Mouse (Mus musculus) midbrain, embryonic 14.5 days (tissue): ENCODE data around the gene Gmnn. TPM values are rescaled to one million over a fixed set of nuclear protein-coding genes. Genes with fewer than 3 reads are reported as not detected.

Source experiments
- ATAC-seq: fragments of 200-750 bp; cut with Nextera tagmentation; 2 replicates; pipeline ENCODE4 v1.8.0; 2017; ENCODE audit warnings: moderate number of reproducible peaks, moderate library complexity; ENCODE audit not compliant: low FRiP score, low TSS enrichment
- DNase-seq: peaks from one replicate; pipeline ENCODE4 v3.0.0-alpha.2; 2015
- H3K27ac ChIP-seq: fragments of 300-500 bp; sonication (generic); replicated peaks from 2 replicates; pipeline ENCODE4 v1.5.1; 2014; ENCODE audit warnings: mild to moderate bottlenecking, low read depth, low read length, moderate library complexity
- H3K27me3 ChIP-seq: fragments of 300-500 bp; sonication (generic); 2 replicates; pipeline ENCODE4 v1.6.1; 2014; ENCODE audit warnings: low read length, control low read depth, mixed read lengths; ENCODE audit not compliant: control insufficient read depth, insufficient read depth
- H3K36me3 ChIP-seq: fragments of 300-500 bp; sonication (generic); 2 replicates; pipeline ENCODE4 v1.6.1; 2014; ENCODE audit warnings: low read length, control low read depth; ENCODE audit not compliant: control insufficient read depth, insufficient read depth
- H3K4me1 ChIP-seq: fragments of 300-500 bp; sonication (generic); 2 replicates; pipeline ENCODE4 v1.6.1; 2014; ENCODE audit warnings: mild to moderate bottlenecking, antibody characterized with exemption, low read length, control low read depth; ENCODE audit not compliant: control insufficient read depth, insufficient read depth
- H3K4me2 ChIP-seq: fragments of 300-500 bp; sonication (generic); 2 replicates; pipeline ENCODE4 v1.6.1; 2014; ENCODE audit warnings: mild to moderate bottlenecking, low read length, moderate library complexity
- H3K4me3 ChIP-seq: fragments of 300-500 bp; sonication (generic); replicated peaks from 2 replicates; pipeline ENCODE4 v1.5.1; 2014; ENCODE audit warnings: low read depth, low read length
- H3K9ac ChIP-seq: fragments of 300-500 bp; sonication (generic); replicated peaks from 2 replicates; pipeline ENCODE4 v1.6.1; 2014; ENCODE audit warnings: mild to moderate bottlenecking, low read length, moderate library complexity
- H3K9me3 ChIP-seq: fragments of 300-500 bp; sonication (generic); 2 replicates; pipeline ENCODE4 v1.6.1; 2016; ENCODE audit warnings: low read length, control low read depth, mixed read lengths; ENCODE audit not compliant: control insufficient read depth
- WGBS: fragments of 180-500 bp; shearing (Covaris S2); extraction: QIAGEN DNeasy Blood & Tissue Kit; methylation state at CpG from one replicate; pipeline ENCODE4 v1.1.7; 2014; 5-methylcytosine and 5-hydroxymethylcytosine counted together
- polyA plus RNA-seq: library from polyadenylated mRNA; unstranded; fragments of >200 nt; fragmentation: Nextera tagmentation; extraction: Ambion mirVana; gene quantifications from 2 replicates; pipeline ENCODE4 v1.2.1, GENCODE M21; 2014

Gene Gmnn
- polyA plus RNA-seq, 1 experiment from 2014 or later: 24.1 TPM

- no peaks in the 10 kb centered on the region for H3K27me3 ChIP-seq
- H3K27ac ChIP-seq: no peak overlapping the region
- H3K36me3 ChIP-seq: no peaks in the 10 kb centered on the region
- H3K4me2 ChIP-seq: no peak overlapping the region
- ATAC-seq (no peak), DNase-seq (no peak)
- WGBS: 97% methylated on average over 4 of the region's 4 CpGs
- H3K4me3 ChIP-seq: no peak overlapping the region
- H3K9me3 ChIP-seq: no peaks in the 10 kb centered on the region
- no peak overlapping the region for H3K9ac ChIP-seq
- H3K4me1 ChIP-seq: peaks cover 12% of the 10 kb centered on the region
Observed at GRCm38 (mm10) chr13:24798686-24799085, 37.0 kb upstream of the Gmnn start.

GRCm38 (mm10) chr13:24792411-24793045 is 30.8 kb upstream of the Gmnn start:
- no peak overlapping the region for H3K27ac ChIP-seq
- H3K27me3 ChIP-seq: no peaks in the 10 kb centered on the region
- H3K4me2 ChIP-seq: no peak overlapping the region
- no peaks in the 10 kb centered on the region for H3K4me1 ChIP-seq
- ATAC-seq (no peak), DNase-seq (no peak)
- WGBS: 91% methylated on average over 9 of the region's 9 CpGs
- H3K9ac ChIP-seq: no peak overlapping the region
- H3K4me3 ChIP-seq: no peak overlapping the region
- no peaks in the 10 kb centered on the region for H3K36me3 ChIP-seq
- no peaks in the 10 kb centered on the region for H3K9me3 ChIP-seq

DNA sequence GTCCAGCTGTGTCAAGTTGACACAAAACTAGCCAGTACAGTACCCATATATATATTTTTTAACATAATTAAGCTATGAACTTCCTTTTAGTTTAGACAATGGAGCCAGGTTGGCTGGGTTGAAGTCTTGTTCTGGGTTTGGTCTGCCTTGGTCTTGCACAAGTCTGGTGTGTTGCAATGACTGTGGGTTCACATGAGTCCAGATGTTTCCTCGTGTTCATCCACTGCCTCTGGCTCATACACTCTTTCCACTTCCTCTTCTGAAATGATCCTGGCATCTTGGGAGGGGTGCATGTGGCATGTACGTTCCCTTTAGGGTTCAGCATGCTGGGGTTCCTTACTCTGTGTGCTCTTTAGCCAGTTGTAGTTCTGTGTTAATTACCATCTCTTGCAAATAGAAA is 29.6 kb upstream of the Gmnn start:
- Histone ChIP-seq H3K9me3 (no peaks in the 10 kb centered on the region), H3K27ac (no peak overlapping the region), H3K4me1 (no peaks in the 10 kb centered on the region), H3K36me3 (no peaks in the 10 kb centered on the region), H3K4me2 (no peak overlapping the region), H3K4me3 (no peak overlapping the region), H3K27me3 (no peaks in the 10 kb centered on the region), H3K9ac (no peak overlapping the region)
- WGBS: 72% methylated on average over 2 of the region's 2 CpGs
- ATAC-seq (no peak), DNase-seq (no peak)

DNA sequence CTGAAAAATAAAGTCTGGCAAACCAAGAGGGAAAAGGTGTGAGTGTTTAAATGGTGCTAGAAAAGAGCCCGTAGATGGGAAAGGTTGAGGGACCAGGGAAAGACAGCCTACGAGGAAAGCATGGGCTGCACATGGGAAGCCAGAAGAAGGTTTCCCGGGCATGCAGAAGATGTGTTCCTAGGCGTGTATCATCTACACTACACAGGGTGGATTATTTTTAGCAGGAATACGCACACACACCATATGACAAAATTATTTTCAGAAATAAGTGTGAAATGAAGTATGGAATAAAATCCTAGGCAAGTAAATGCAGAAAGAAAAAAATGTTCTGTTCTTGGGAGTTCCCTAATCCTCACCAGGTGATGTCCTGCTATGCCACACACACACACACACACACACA is 25.8 kb upstream of the Gmnn start:
- Histone ChIP-seq H3K36me3 (no peaks in the 10 kb centered on the region), H3K4me2 (no peak overlapping the region), H3K9me3 (no peaks in the 10 kb centered on the region), H3K27ac (no peak overlapping the region), H3K9ac (no peak overlapping the region), H3K4me3 (no peak overlapping the region), H3K4me1 (no peaks in the 10 kb centered on the region), H3K27me3 (no peaks in the 10 kb centered on the region)
- ATAC-seq: no peak
- 93% methylated on average over 5 of the region's 5 CpGs for WGBS
- no peak for DNase-seq

- Histone ChIP-seq H3K9ac (no peak overlapping the region), H3K9me3 (no peaks in the 10 kb centered on the region), H3K27ac (no peak overlapping the region), H3K4me3 (no peak overlapping the region), H3K4me2 (no peak overlapping the region), H3K27me3 (no peaks in the 10 kb centered on the region), H3K36me3 (no peaks in the 10 kb centered on the region), H3K4me1 (no peaks in the 10 kb centered on the region)
- DNase-seq (no peak), ATAC-seq (0 out of 2 replicates have a peak, but pooled peaks have one; percentile 6)
- WGBS: 36% methylated on average over 11 of the region's 11 CpGs
Observed at GRCm38 (mm10) chr13:24786014-24786490, 24.3 kb upstream of the Gmnn start.

- ATAC-seq (no peak), DNase-seq (peak; percentile 44)
- WGBS: 68% methylated on average over 5 of the region's 5 CpGs
- H3K4me2 ChIP-seq: no peak overlapping the region
- no peaks in the 10 kb centered on the region for H3K27me3 ChIP-seq
- H3K4me3 ChIP-seq: no peak overlapping the region
- no peaks in the 10 kb centered on the region for H3K36me3 ChIP-seq
- no peaks in the 10 kb centered on the region for H3K9me3 ChIP-seq
- no peak overlapping the region for H3K27ac ChIP-seq
- no peaks in the 10 kb centered on the region for H3K4me1 ChIP-seq
- no peak overlapping the region for H3K9ac ChIP-seq
Observed at GRCm38 (mm10) chr13:24781916-24782315, 20.2 kb upstream of the Gmnn start.

- Histone ChIP-seq H3K9ac (no peak overlapping the region), H3K4me1 (no peaks in the 10 kb centered on the region), H3K27me3 (no peaks in the 10 kb centered on the region), H3K27ac (no peak overlapping the region), H3K9me3 (no peaks in the 10 kb centered on the region), H3K36me3 (no peaks in the 10 kb centered on the region), H3K4me3 (no peak overlapping the region), H3K4me2 (no peak overlapping the region)
- no peak for ATAC-seq
- 87% methylated on average over 8 of the region's 8 CpGs for WGBS
- DNase-seq: no peak
Observed at GRCm38 (mm10) chr13:24778706-24779380, 17.1 kb upstream of the Gmnn start.

DNA sequence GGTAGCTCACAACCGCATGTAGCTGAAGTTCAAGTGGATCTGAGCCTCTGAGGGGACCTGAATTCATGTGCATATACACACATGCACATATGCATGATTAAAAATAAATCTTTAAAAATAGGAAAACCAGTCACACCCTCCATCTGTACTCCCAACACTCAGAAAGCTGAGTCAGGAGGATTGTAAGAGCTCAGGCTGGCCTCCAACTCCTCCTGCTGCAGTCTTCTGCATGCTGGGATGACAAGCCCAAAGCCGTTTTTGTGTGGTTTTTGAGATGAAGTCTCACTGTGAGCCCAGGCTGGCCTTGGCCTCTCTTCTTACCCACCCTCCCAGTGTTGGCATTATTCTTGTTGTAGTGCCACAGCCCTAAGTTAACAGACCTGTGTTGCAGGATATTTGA is 16.3 kb upstream of the Gmnn start:
- WGBS: 83% methylated on average over 2 of the region's 2 CpGs
- Histone ChIP-seq H3K27ac (no peak overlapping the region), H3K27me3 (no peaks in the 10 kb centered on the region), H3K4me3 (no peak overlapping the region), H3K4me1 (no peaks in the 10 kb centered on the region), H3K36me3 (no peaks in the 10 kb centered on the region), H3K9me3 (no peaks in the 10 kb centered on the region), H3K4me2 (no peak overlapping the region), H3K9ac (no peak overlapping the region)
- DNase-seq (no peak), ATAC-seq (no peak)
